Mouse (Mus musculus): ENCODE data around the gene Ssbp4. TPM values are rescaled to one million over a fixed set of nuclear protein-coding genes. Genes with fewer than 3 reads are reported as not detected.
A peak's percentile ranks its signal among the peaks of the same experiment; 100 is the strongest.

Gene Ssbp4
- polyA plus RNA-seq (2016; fragmentation: Nextera tagmentation; extraction: Ambion mirVana) = 73.3 and 78.8 TPM in 2 replicates

- H3K36me3 ChIP-seq = 0 out of 2 replicates have a peak, but pooled peaks cover 7% of the 10 kb centered on the region
- H3K27me3 ChIP-seq (ENCODE audit: low read depth, poor library complexity, severe bottlenecking) = peaks cover 30% of the 10 kb centered on the region
- no peaks in the 10 kb centered on the region for H3K9me3 ChIP-seq (replicated peaks)
- peak within 1 kb of the TSS; percentile 76 for H3K4me3 ChIP-seq
- 8% methylated on average over 26 of the region's 26 CpGs for WGBS
- H3K4me1 ChIP-seq = peaks cover 86% of the 10 kb centered on the region
- no peak for DNase-seq (ENCODE audit: low spot score)
- H3K27ac ChIP-seq (replicated peaks) = peak within 1 kb of the TSS; percentile 92
Observed at GRCm38 (mm10) chr8:70608749-70609367, at the start of gene Ssbp4. Gene Ssbp4 (minus strand): TSS chr8:70608872.

GRCm38 (mm10) chr8:70657739-70658138 is 49.1 kb upstream of the Ssbp4 start:
- WGBS = 81% methylated on average over 2 of the region's 2 CpGs
- H3K4me1 ChIP-seq = peaks cover 78% of the 10 kb centered on the region

DNA sequence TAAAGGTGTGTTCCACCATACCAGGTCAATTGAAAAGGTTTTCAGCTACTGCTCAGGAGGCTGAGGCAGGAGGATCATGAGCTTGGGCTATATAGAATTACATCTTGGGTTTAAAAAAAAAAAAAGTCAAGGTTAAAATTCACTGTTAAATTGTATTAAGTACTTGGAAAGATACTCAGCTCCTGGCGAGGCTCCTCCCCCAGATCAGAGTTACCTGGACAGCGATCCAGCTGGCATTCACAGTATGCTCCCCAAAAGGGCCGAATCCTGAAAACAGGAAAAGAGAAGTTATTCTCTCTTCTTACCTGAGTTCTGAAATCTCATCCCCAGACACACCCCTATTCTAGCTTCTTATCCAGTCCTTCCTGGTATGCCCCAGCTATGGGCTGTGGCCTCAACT is 48.5 kb upstream of the Ssbp4 start:
- Histone ChIP-seq H3K36me3 (peaks cover 28% of the 10 kb centered on the region), H3K9me3 (replicated peaks) (no peaks in the 10 kb centered on the region), H3K4me3 (peak overlapping the region; percentile 77), H3K27me3 (ENCODE audit: low read depth, poor library complexity, severe bottlenecking) (no peaks in the 10 kb centered on the region), H3K27ac (replicated peaks) (peak overlapping the region; percentile 93), H3K4me1 (peaks cover 83% of the 10 kb centered on the region)
- DNase-seq (ENCODE audit: low spot score) = no peak
- WGBS = 94% methylated on average over 3 of the region's 3 CpGs

More at GRCm38 (mm10) chr8:70657739-70658138, 49.1 kb upstream of the Ssbp4 start:
- H3K27ac ChIP-seq (replicated peaks) = peak overlapping the region; percentile 93
- H3K27me3 ChIP-seq (ENCODE audit: low read depth, poor library complexity, severe bottlenecking) = no peaks in the 10 kb centered on the region
- DNase-seq (ENCODE audit: low spot score) = no peak
- no peaks in the 10 kb centered on the region for H3K9me3 ChIP-seq (replicated peaks)
- H3K4me3 ChIP-seq = peak overlapping the region; percentile 77
- H3K36me3 ChIP-seq = peaks cover 23% of the 10 kb centered on the region

- Histone ChIP-seq H3K4me1 (peaks cover 82% of the 10 kb centered on the region), H3K27me3 (ENCODE audit: low read depth, poor library complexity, severe bottlenecking) (no peaks in the 10 kb centered on the region), H3K27ac (replicated peaks) (peak overlapping the region; percentile 93), H3K36me3 (peaks cover 37% of the 10 kb centered on the region), H3K9me3 (replicated peaks) (no peaks in the 10 kb centered on the region), H3K4me3 (peak overlapping the region; percentile 34; the same call in 1 of the 2 replicates)
- peak; percentile 60 for DNase-seq (ENCODE audit: low spot score)
- 44% methylated on average over 13 of the region's 13 CpGs for WGBS
Observed at GRCm38 (mm10) chr8:70656193-70656790, 47.6 kb upstream of the Ssbp4 start.

DNA sequence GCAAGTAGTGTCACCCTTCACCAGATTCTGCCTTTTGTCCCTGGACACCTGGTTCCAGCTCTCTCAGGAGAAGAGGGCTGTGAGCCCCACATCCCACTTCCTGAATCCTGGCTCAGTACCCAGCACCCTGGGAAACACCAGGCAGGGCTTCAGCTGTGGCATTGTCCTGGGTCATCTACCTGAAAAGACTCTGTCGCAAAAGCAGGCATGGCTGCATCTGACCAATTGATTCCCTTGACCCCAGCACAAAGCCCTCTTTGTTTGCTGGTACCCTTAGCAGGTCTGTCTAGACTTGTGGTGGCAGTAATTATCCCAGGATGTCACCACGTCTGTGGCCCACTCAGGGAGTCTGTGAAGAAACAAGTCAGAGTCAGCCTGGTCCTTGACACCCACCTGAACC is 46.8 kb upstream of the Ssbp4 start:
- peaks cover 77% of the 10 kb centered on the region for H3K4me1 ChIP-seq
- H3K27ac ChIP-seq (replicated peaks) = peak overlapping the region; percentile 93
- WGBS = 17% methylated on average over 2 of the region's 2 CpGs
- no peaks in the 10 kb centered on the region for H3K9me3 ChIP-seq (replicated peaks)
- peaks cover 46% of the 10 kb centered on the region for H3K36me3 ChIP-seq
- peak; percentile 40 for DNase-seq (ENCODE audit: low spot score)
- peak overlapping the region; percentile 34 for H3K4me3 ChIP-seq
- no peaks in the 10 kb centered on the region for H3K27me3 ChIP-seq (ENCODE audit: low read depth, poor library complexity, severe bottlenecking)

DNA sequence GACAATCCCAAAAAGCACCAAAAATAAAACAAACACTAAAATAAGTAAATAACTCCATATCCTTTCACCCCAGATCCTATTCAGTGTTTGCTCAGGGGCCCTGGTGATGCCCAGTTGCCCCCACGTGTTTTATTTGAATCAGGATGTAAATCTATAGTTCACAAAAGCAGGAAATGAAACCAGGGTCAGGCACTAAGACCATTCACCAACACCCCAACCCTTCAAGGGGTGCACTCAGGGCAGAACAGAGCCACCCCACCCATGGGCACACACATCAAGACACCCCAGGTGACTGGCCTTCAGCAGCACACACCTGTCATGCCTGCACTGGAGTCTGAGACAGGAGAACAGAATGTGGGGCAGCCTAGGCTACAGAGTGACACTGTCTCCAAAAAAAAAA is 45.4 kb upstream of the Ssbp4 start:
- Histone ChIP-seq H3K27ac (replicated peaks) (peak overlapping the region; percentile 93), H3K9me3 (replicated peaks) (no peaks in the 10 kb centered on the region), H3K36me3 (peaks cover 59% of the 10 kb centered on the region), H3K4me3 (no peak overlapping the region), H3K27me3 (ENCODE audit: low read depth, poor library complexity, severe bottlenecking) (no peaks in the 10 kb centered on the region), H3K4me1 (peaks cover 68% of the 10 kb centered on the region)
- WGBS = 76% methylated on average over 1 of the region's 1 CpGs
- no peak for DNase-seq (ENCODE audit: low spot score)

DNA sequence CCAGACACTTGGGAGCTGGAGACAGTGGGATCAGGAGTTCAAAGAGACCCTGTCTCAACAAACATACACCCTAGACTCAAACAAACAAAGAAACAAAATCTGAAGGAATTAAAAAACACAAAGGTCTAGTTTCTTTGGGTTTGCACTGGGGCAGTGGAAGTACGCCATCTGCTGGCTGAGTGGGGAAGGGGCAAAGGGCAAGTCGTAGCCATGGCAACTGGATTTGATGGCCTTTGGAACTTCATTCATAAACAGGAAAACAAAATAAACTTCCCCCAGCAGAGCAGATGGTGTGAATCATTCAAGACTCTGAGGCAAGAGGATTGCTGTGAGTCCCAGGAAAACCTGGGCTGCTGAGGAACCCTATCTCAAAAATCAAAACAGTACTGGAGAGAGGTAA is 44.6 kb upstream of the Ssbp4 start:
- peak; percentile 57 for DNase-seq (ENCODE audit: low spot score)
- peaks cover 65% of the 10 kb centered on the region for H3K4me1 ChIP-seq
- no peaks in the 10 kb centered on the region for H3K27me3 ChIP-seq (ENCODE audit: low read depth, poor library complexity, severe bottlenecking)
- peaks cover 67% of the 10 kb centered on the region for H3K36me3 ChIP-seq
- no peak overlapping the region for H3K4me3 ChIP-seq
- H3K9me3 ChIP-seq (replicated peaks) = no peaks in the 10 kb centered on the region
- WGBS = 59% methylated on average over 2 of the region's 2 CpGs
- H3K27ac ChIP-seq (replicated peaks) = peak overlapping the region; percentile 53; the same call in 1 of the 2 replicates

DNA sequence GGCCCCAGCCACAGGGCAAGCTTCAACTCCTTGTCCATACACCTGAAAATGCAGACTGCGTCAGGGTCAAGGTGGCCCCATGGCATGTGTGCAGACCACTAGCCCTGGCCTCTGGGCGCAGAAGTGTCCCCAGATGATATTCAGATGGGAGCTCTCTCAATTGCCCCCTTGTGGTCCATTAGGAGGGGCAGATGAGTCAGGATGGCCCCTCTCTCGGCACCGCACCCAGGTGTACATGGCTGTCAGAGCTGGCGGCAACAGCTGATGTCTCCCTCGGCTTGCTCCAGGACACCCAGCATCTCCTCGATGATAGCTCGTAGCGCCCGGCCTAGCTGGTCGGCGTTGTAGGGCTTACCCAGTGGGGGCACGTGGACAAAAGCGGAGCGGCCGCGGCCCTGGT is 41.7 kb upstream of the Ssbp4 start:
- Histone ChIP-seq H3K27ac (replicated peaks) (peak overlapping the region; percentile 38; the same call in 1 of the 2 replicates), H3K27me3 (ENCODE audit: low read depth, poor library complexity, severe bottlenecking) (no peaks in the 10 kb centered on the region; the same call in 1 of the 2 replicates), H3K4me3 (no peak overlapping the region), H3K4me1 (peaks cover 63% of the 10 kb centered on the region), H3K9me3 (replicated peaks) (no peaks in the 10 kb centered on the region), H3K36me3 (peaks cover 59% of the 10 kb centered on the region)
- no peak for DNase-seq (ENCODE audit: low spot score)
- WGBS = 94% methylated on average over 17 of the region's 17 CpGs

GRCm38 (mm10) chr8:70649324-70649723 is 40.7 kb upstream of the Ssbp4 start:
- DNase-seq (ENCODE audit: low spot score) = no peak
- 90% methylated on average over 4 of the region's 4 CpGs for WGBS
- H3K9me3 ChIP-seq (replicated peaks) = no peaks in the 10 kb centered on the region
- peaks cover 54% of the 10 kb centered on the region for H3K4me1 ChIP-seq
- H3K27ac ChIP-seq (replicated peaks) = no peak overlapping the region; the same call in 1 of the 2 replicates
- no peaks in the 10 kb centered on the region; the same call in 1 of the 2 replicates for H3K27me3 ChIP-seq (ENCODE audit: low read depth, poor library complexity, severe bottlenecking)
- no peak overlapping the region for H3K4me3 ChIP-seq
- peaks cover 52% of the 10 kb centered on the region for H3K36me3 ChIP-seq

GRCm38 (mm10) chr8:70648921-70649320 is 40.2 kb upstream of the Ssbp4 start:
- Histone ChIP-seq H3K27me3 (ENCODE audit: low read depth, poor library complexity, severe bottlenecking) (no peaks in the 10 kb centered on the region; the same call in 1 of the 2 replicates), H3K36me3 (peaks cover 52% of the 10 kb centered on the region), H3K9me3 (replicated peaks) (no peaks in the 10 kb centered on the region), H3K4me3 (no peak overlapping the region), H3K4me1 (peaks cover 50% of the 10 kb centered on the region), H3K27ac (replicated peaks) (peak overlapping the region; percentile 34; the same call in 1 of the 2 replicates)
- WGBS = 71% methylated on average over 3 of the region's 3 CpGs
- DNase-seq (ENCODE audit: low spot score) = no peak

DNA sequence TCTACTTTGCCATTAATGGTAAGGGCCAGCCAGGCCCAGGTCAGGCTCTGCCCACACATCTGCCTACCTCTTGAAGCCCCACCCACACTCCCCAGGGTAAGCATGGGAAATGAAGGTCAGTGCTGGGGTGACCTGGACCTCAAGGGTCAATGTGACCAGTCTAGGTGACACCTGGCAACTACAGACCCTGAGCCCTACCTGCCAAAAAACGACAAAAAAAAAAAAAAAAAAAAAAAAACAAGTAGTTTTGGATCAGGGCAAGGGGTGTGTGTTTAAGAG is 39.4 kb upstream of the Ssbp4 start:
- WGBS = 35% methylated on average over 1 of the region's 1 CpGs
- Histone ChIP-seq H3K4me3 (no peak overlapping the region), H3K9me3 (replicated peaks) (no peaks in the 10 kb centered on the region), H3K27me3 (ENCODE audit: low read depth, poor library complexity, severe bottlenecking) (no peaks in the 10 kb centered on the region; the same call in 1 of the 2 replicates), H3K27ac (replicated peaks) (peak overlapping the region; percentile 75), H3K36me3 (peaks cover 48% of the 10 kb centered on the region), H3K4me1 (peaks cover 45% of the 10 kb centered on the region)
- DNase-seq (ENCODE audit: low spot score) = no peak

GRCm38 (mm10) chr8:70647343-70648163 is 38.9 kb upstream of the Ssbp4 start:
- H3K36me3 ChIP-seq = peaks cover 42% of the 10 kb centered on the region
- H3K27ac ChIP-seq (replicated peaks) = peak overlapping the region; percentile 75
- WGBS = 60% methylated on average over 8 of the region's 8 CpGs
- H3K4me3 ChIP-seq = 0 out of 2 replicates have a peak overlapping the region, but pooled peaks have one; percentile 9
- no peaks in the 10 kb centered on the region for H3K9me3 ChIP-seq (replicated peaks)
- H3K27me3 ChIP-seq (ENCODE audit: low read depth, poor library complexity, severe bottlenecking) = no peaks in the 10 kb centered on the region; the same call in 1 of the 2 replicates
- no peak for DNase-seq (ENCODE audit: low spot score)
- peaks cover 41% of the 10 kb centered on the region for H3K4me1 ChIP-seq

Data from midbrain, embryonic 10.5 days (tissue).